Comparison of ENCODE assay signal across 8 mouse cellular contexts in the genomic region with DNA sequence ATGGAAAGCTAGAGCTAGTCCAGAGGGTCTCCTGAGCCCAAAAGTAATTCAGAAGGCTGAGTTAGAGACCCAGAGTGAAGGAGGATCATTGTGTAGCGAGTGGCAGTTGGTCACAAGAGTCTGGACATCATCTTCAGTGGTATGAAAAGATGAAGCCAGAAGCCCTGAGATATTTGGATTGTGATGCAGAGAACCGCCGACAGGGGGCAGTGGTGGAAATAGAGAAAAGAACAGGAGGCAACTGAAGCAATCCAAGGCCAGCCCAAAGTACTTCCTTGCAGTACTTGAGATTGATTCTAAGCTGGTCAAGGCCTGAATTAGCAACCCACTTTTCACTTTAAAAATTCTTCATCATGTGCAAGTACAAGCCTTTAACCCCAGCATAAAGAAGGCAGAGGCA.
DNase-seq lines count a peak whose midpoint lies in the region; ATAC-seq and TF ChIP-seq lines count a peak whose summit lies in the region.
"Had no signal": no experiment of that assay in that cellular context is flagged by ENCODE, and none has a peak within 500 bp of the region (broad histone marks: within the 10 kb centered on the region; RNA-seq: fewer than 3 reads in every experiment).

No protein-coding gene starts in this region.

- DNase-seq in liver, adult 2 months (ENCODE audit: extremely low read depth, low read depth, low spot score): peak; percentile 13
- peak; percentile 64 for DNase-seq in R1 (ENCODE audit: low read depth, low spot score)
- DNase-seq in cerebellum, adult 11-12 months: peak; percentile 39
- peak; percentile 49 for DNase-seq in gastrocnemius, postnatal 10 days
- peak; percentile 29 to 33 for DNase-seq in left cerebral cortex, postnatal 36 days (ENCODE audit: low spot score in 2 of 2)
- DNase-seq in thymus, postnatal 25 days: peak; percentile 25

- intact Hi-C loops in left cerebral cortex, postnatal 36 days (cut with DNase I): no loop called here

- H3K36me3 ChIP-seq in liver, adult 2 months (ENCODE audit: control insufficient read depth, insufficient read depth, low read length): no peaks in the 10 kb centered on the region
- H3K36me3 ChIP-seq in liver, embryonic 12.5 days: no peaks in the 10 kb centered on the region
- H3K36me3 ChIP-seq: embryonic facial prominence, embryonic 15.5 days had no signal

- 14% methylated on average over 3 of the region's 3 CpGs for WGBS in liver, adult 2 months
- WGBS in liver, embryonic 12.5 days (ENCODE audit: insufficient replicate concordance): 8% methylated on average over 3 of the region's 3 CpGs

- no peak for TF ChIP-seq POLR2A in liver, adult 2 months (IDR thresholded peaks at IDR 0.05; ENCODE audit: extremely low read depth, insufficient read depth, low read length)

- no peaks in the 10 kb centered on the region for H3K79me2 ChIP-seq in liver, adult 2 months (ENCODE audit: control insufficient read depth, insufficient read depth, low read length)

- no peak for ATAC-seq in liver, embryonic 12.5 days

- TF ChIP-seq CTCF in liver, adult 2 months (IDR thresholded peaks at IDR 0.05; ENCODE audit: low read depth, low read length): peak; percentile 37

- no peaks in the 10 kb centered on the region for H3K27me3 ChIP-seq in liver, adult 2 months (ENCODE audit: control insufficient read depth, insufficient read depth, low read length)
- no peaks in the 10 kb centered on the region for H3K27me3 ChIP-seq in liver, embryonic 12.5 days (replicated peaks)
- H3K27me3 ChIP-seq: embryonic facial prominence, embryonic 15.5 days had no signal

- H3K4me3 ChIP-seq in liver, adult 2 months (ENCODE audit: insufficient read depth, low read depth, low read length): no peak overlapping the region
- no peak overlapping the region for H3K4me3 ChIP-seq in liver, embryonic 12.5 days
- H3K4me3 ChIP-seq: embryonic facial prominence, embryonic 15.5 days had no signal

- H3K9ac ChIP-seq in liver, adult 2 months (ENCODE audit: low read depth, low read length): no peak overlapping the region
- H3K9ac ChIP-seq in liver, embryonic 12.5 days: no peak overlapping the region
- H3K9ac ChIP-seq: embryonic facial prominence, embryonic 15.5 days had no signal

- no peak overlapping the region for H3K4me2 ChIP-seq in liver, embryonic 12.5 days
- H3K4me2 ChIP-seq: embryonic facial prominence, embryonic 15.5 days had no signal

- H3K9me3 ChIP-seq in liver, embryonic 12.5 days (replicated peaks): no peaks in the 10 kb centered on the region
- H3K9me3 ChIP-seq: embryonic facial prominence, embryonic 15.5 days had no signal

- H3K4me1 ChIP-seq in liver, adult 2 months (ENCODE audit: control insufficient read depth, insufficient read depth, low read length): no peaks in the 10 kb centered on the region
- no peaks in the 10 kb centered on the region for H3K4me1 ChIP-seq in liver, embryonic 12.5 days
- H3K4me1 ChIP-seq: embryonic facial prominence, embryonic 15.5 days had no signal

- no peak overlapping the region for H3K27ac ChIP-seq in liver, adult 2 months (replicated peaks; ENCODE audit: insufficient read depth, low read depth, low read length)
- no peak overlapping the region for H3K27ac ChIP-seq in liver, embryonic 12.5 days
- H3K27ac ChIP-seq: embryonic facial prominence, embryonic 15.5 days had no signal

Comparison
In these comparisons a context has a peak if more than half of its experiments do, and no peak if none do; other contexts are left out.
1. DNase-seq: peak in every context shown above with its lines; median percentile 64 in R1; 49 in gastrocnemius, postnatal 10 days; 39 in cerebellum, adult 11-12 months; 31 in left cerebral cortex, postnatal 36 days; 25 in thymus, postnatal 25 days; 13 in liver, adult 2 months.